Mouse (Mus musculus) right cerebral cortex, postnatal 4 days (tissue): ENCODE measurements around the gene Olfr30.
"Not testable (repeated sequence)": the region's sequence is repeated elsewhere in the genome, so short reads cannot be mapped to it uniquely, and the experiment has no call there.

Experiments used
- DNase-seq: peaks from one replicate; pipeline ENCODE4 v3.0.0-alpha.2; 2022

The Olfr30 gene

DNA sequence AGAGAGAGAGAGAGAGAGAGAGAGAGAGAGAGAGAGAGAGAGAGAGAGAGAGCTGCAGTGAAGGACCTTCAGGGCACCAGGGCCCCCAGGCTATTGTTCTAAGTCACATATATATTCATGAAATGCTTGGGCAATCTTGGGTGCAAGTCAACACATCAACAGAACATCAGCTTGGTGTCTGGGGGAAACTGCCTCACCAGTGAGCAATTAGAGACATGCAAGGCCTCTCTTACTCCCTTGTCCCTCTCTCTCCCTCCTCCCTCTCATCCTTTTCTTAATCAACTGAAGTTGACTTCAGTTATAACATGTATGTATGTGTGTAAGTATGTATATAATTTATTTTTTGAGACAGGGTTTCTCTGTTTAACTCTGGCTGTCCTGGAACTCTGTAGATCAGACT, at the start of gene Olfr30:
Gene Olfr30 (minus strand): TSS at position 101 of the 400 bp plus-strand sequence.
- no peak for DNase-seq

DNA sequence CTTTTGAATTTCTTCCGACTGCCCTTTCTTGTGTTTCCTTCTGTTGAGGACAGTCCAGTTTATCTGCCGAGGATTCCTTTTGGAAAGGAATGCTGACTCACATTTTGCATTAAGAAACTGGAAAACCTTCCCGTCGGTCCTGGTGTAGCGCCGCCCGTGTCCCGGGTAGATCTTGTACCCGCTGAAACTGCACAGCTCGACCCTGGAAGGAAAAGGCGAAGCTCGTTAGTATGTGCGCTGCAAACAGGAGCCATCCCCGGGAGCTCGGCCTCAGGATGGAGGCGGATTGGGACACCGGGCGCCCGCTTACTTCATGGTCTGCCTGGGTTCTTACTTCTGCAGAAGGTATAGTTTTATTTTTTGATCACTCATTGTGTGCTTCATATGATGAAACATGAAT, 47.0 kb upstream of the Olfr30 start:
- not testable (repeated sequence) for DNase-seq

DNA sequence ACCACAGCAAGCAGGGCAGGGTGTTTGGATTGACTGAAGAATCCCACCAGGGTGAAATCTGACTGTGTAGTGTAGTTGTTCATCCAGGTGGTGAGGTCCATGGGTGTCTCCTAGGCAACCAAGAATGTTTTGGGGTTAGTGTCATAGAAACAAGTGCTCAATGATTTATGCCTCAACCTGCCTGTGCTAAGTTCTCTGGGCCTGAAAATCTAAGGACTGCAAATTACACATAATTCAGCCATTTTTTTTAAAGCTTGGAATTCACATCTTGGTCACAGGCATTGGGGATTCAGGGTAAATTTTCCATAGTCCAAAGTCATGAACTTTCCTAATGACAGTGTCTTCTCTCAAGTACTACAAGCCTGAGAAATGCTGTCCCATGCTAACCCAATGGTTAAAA, 40.4 kb upstream of the Olfr30 start, which contains the start of gene Olfr331:
Gene Olfr331 (minus strand): TSS at position 101 of the 400 bp plus-strand sequence.
- not testable (repeated sequence) for DNase-seq

GRCm38 (mm10) chr11:58499290-58499689, 37.2 kb upstream of the Olfr30 start:
- DNase-seq, result no peak

DNA sequence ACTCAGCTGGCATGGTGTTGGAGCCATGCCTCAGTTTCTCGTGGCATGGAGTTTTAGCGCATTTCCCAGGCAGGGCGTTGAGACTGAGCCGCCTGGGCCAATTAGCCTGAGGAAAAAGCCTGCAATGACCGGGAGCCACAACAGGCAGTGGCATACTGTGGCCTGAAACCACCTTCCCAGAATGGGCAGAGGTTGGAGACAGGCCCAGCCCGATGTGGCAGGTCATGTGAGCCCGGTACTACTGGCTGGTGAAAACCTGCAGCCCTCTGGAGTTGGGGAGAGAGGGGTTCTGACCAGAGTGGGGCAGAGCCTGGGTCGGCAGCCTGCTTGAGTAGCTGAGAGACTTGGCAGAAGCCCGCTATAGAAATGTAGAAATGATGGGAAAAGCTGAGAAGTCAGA, 36.7 kb upstream of the Olfr30 start:
- DNase-seq, result no peak

- DNase-seq, result no peak
Observed at GRCm38 (mm10) chr11:58492455-58492854, 30.4 kb upstream of the Olfr30 start, which contains the start of gene Olfr332. Olfr332 (minus strand) TSS chr11:58492555.

DNA sequence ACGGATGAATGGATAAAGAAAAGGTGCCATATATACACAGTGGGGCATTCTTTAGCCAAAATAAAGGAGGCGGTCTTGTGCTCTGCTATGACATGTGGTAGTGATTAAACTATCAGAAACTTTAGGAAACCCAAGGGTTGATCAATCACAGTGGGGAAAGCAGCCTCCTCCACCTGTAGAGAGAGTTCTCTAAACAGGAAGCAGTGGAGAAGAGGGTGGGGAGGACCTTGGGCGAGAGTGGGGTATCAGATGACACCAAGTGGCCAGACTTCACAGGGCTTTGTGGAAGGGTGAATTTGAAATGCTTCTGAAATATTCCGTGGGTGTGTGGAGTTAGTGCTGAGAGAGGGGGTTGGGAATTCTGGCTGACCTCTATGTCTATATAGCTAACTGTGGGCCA, 8.5 kb downstream of the Olfr30 start:
- DNase-seq, result no peak

DNA sequence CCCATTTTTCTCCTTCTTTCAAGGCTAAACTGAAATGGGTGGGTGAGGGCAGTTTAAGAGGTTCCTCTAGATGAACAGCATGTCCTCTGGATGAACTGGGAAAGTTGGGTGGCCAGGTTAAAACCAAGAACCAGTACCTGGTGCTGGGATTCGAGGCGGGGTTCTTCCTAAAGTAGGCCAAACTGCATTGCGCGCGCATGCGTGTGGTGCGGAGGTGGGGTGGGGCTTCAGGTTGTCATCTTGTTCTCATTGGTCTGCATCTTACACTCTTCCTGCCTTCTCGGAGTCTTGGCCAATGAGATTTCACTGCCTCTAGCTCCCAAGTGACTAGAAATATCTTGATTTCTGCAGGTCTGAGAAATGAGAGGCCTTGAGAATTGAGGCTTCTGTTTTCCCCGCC, 9.3 kb downstream of the Olfr30 start, which contains the start of gene Lypd9:
Gene Lypd9 (minus strand): TSS at position 165 of the 400 bp plus-strand sequence.
- DNase-seq, result no peak

DNA sequence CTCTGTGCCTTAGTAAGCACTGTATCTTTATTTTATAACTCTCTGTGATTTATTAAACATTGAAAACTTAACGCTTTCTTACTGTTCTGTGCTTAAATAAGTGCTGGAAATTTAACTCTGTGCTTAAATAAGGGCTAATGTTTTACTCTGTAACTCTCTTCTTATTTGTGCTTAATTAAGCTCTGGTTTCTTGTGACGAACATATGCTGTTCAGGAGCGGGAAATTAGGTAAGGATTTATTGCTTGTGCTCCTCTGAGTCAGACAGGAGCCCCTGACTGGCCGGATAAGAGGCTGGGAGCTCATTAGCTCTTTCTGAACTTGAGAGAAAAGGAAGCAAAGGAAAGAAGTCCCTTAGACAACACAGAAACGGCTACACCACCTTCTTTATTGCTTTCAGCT, 24.2 kb downstream of the Olfr30 start:
- DNase-seq, result no peak

DNA sequence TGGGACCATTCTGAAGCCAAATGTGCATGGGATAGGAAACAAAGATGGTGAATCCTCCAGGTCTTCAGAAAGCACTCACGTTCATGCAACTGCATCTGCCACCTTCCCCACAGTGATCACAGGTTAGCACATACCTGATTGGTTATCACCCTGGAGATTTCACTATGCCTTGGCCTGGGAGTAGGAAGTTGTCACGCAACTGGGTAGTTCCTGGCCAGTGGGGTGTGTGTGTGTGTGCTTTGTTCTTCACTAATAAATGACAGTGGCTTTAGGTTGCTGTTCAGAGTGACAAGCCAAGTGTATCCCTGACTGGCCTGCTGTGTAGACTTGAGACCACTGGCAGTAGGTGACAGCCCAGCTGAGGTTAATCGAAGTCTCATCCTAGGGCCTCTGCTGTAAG, 29.8 kb downstream of the Olfr30 start, which contains the start of gene Gm12253:
Gene Gm12253 (plus strand): TSS at position 301 of the 400 bp plus-strand sequence.
- no peak for DNase-seq

GRCm38 (mm10) chr11:58420815-58421214, 41.3 kb downstream of the Olfr30 start, which contains the start of gene 1810065E05Rik:
1810065E05Rik (plus strand) TSS chr11:58421111.
- no peak for DNase-seq

DNA sequence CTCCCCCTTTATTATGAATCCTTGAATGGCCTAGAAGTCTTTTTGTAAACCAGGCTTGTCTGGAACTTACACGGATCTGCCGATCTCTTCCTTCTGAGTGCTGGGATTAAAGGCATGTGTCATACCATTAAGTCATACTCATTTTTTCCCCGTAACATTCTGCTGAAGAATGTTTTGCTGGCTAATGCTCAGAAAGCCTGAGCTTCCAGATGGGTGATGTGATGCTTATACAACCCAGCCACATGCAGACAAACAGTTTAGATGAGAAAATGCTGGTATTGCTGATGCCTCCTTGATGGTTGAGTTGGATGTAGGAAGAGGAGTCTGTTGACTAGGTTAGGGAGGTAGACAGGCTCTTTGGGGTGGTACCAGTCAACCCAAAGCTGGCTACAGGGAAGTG, 43.7 kb downstream of the Olfr30 start:
- no peak for DNase-seq

- DNase-seq, result no peak
Observed at GRCm38 (mm10) chr11:58408066-58408465, 54.0 kb downstream of the Olfr30 start.
